Mouse (Mus musculus): Measurements from ENCODE around the gene Lamb3. TPM values are rescaled to one million over a fixed set of nuclear protein-coding genes. Genes with fewer than 3 reads are reported as not detected.

Gene Lamb3
- polyA plus RNA-seq, 1 experiment, result not detected

- TF ChIP-seq GATA1 (IDR thresholded peaks at IDR 0.05; ENCODE audit: low read length) (no peak), TAL1 (IDR thresholded peaks at IDR 0.05; ENCODE audit: low read length) (no peak)
- no peaks in the 10 kb centered on the region for H3K9me3 ChIP-seq (ENCODE audit: control insufficient read depth, low read length)
- H3K4me1 ChIP-seq (ENCODE audit: control insufficient read depth), result no peaks in the 10 kb centered on the region
- H3K27me3 ChIP-seq (ENCODE audit: control insufficient read depth), result no peaks in the 10 kb centered on the region
- H3K36me3 ChIP-seq (ENCODE audit: control insufficient read depth), result no peaks in the 10 kb centered on the region
- no peak overlapping the region for H3K4me3 ChIP-seq (replicated peaks)
These were observed 86.4 kb downstream of the Lamb3 start for GRCm38 (mm10) chr1:193293926-193294325.

GRCm38 (mm10) chr1:193295920-193296319, 88.4 kb downstream of the Lamb3 start:
- TF ChIP-seq TAL1 (IDR thresholded peaks at IDR 0.05; ENCODE audit: low read length), result no peak
- no peak for TF ChIP-seq GATA1 (IDR thresholded peaks at IDR 0.05; ENCODE audit: low read length)
- Histone ChIP-seq H3K27me3 (ENCODE audit: control insufficient read depth) (no peaks in the 10 kb centered on the region), H3K4me1 (ENCODE audit: control insufficient read depth) (no peaks in the 10 kb centered on the region), H3K9me3 (ENCODE audit: control insufficient read depth, low read length) (no peaks in the 10 kb centered on the region), H3K36me3 (ENCODE audit: control insufficient read depth) (no peaks in the 10 kb centered on the region), H3K4me3 (replicated peaks) (no peak overlapping the region)

GRCm38 (mm10) chr1:193298141-193298765, 90.8 kb downstream of the Lamb3 start:
- Histone ChIP-seq H3K4me3 (replicated peaks) (no peak overlapping the region), H3K4me1 (ENCODE audit: control insufficient read depth) (no peaks in the 10 kb centered on the region), H3K36me3 (ENCODE audit: control insufficient read depth) (no peaks in the 10 kb centered on the region), H3K27me3 (ENCODE audit: control insufficient read depth) (no peaks in the 10 kb centered on the region), H3K9me3 (ENCODE audit: control insufficient read depth, low read length) (no peaks in the 10 kb centered on the region)
- TF ChIP-seq TAL1 (IDR thresholded peaks at IDR 0.05; ENCODE audit: low read length) (no peak), GATA1 (IDR thresholded peaks at IDR 0.05; ENCODE audit: low read length) (no peak)

- no peak overlapping the region for H3K4me3 ChIP-seq (replicated peaks)
- no peaks in the 10 kb centered on the region for H3K36me3 ChIP-seq (ENCODE audit: control insufficient read depth)
- no peaks in the 10 kb centered on the region for H3K27me3 ChIP-seq (ENCODE audit: control insufficient read depth)
- no peak for TF ChIP-seq GATA1 (IDR thresholded peaks at IDR 0.05; ENCODE audit: low read length)
- TF ChIP-seq TAL1 (IDR thresholded peaks at IDR 0.05; ENCODE audit: low read length), result no peak
- no peaks in the 10 kb centered on the region for H3K4me1 ChIP-seq (ENCODE audit: control insufficient read depth)
- H3K9me3 ChIP-seq (ENCODE audit: control insufficient read depth, low read length), result no peaks in the 10 kb centered on the region
These were observed 92.5 kb downstream of the Lamb3 start for GRCm38 (mm10) chr1:193299995-193300394.

GRCm38 (mm10) chr1:193301216-193302092, 94.0 kb downstream of the Lamb3 start:
- no peaks in the 10 kb centered on the region for H3K9me3 ChIP-seq (ENCODE audit: control insufficient read depth, low read length)

GRCm38 (mm10) chr1:193302093-193302405, 94.5 kb downstream of the Lamb3 start:
- no peaks in the 10 kb centered on the region for H3K36me3 ChIP-seq (ENCODE audit: control insufficient read depth)
- no peaks in the 10 kb centered on the region for H3K4me1 ChIP-seq (ENCODE audit: control insufficient read depth)
- no peaks in the 10 kb centered on the region for H3K27me3 ChIP-seq (ENCODE audit: control insufficient read depth)
- H3K4me3 ChIP-seq (replicated peaks), result no peak overlapping the region
- TF ChIP-seq TAL1 (IDR thresholded peaks at IDR 0.05; ENCODE audit: low read length), result no peak
- TF ChIP-seq GATA1 (IDR thresholded peaks at IDR 0.05; ENCODE audit: low read length), result no peak
- H3K9me3 ChIP-seq (ENCODE audit: control insufficient read depth, low read length), result no peaks in the 10 kb centered on the region

More at GRCm38 (mm10) chr1:193301216-193302092, 94.0 kb downstream of the Lamb3 start:
- no peak overlapping the region for H3K4me3 ChIP-seq (replicated peaks)
- TF ChIP-seq TAL1 (IDR thresholded peaks at IDR 0.05; ENCODE audit: low read length) (no peak), GATA1 (IDR thresholded peaks at IDR 0.05; ENCODE audit: low read length) (no peak)
- no peaks in the 10 kb centered on the region for H3K4me1 ChIP-seq (ENCODE audit: control insufficient read depth)
- H3K27me3 ChIP-seq (ENCODE audit: control insufficient read depth), result no peaks in the 10 kb centered on the region
- no peaks in the 10 kb centered on the region for H3K36me3 ChIP-seq (ENCODE audit: control insufficient read depth)

- Histone ChIP-seq H3K4me3 (replicated peaks) (no peak overlapping the region), H3K36me3 (ENCODE audit: control insufficient read depth) (no peaks in the 10 kb centered on the region), H3K4me1 (ENCODE audit: control insufficient read depth) (no peaks in the 10 kb centered on the region), H3K27me3 (ENCODE audit: control insufficient read depth) (no peaks in the 10 kb centered on the region), H3K9me3 (ENCODE audit: control insufficient read depth, low read length) (no peaks in the 10 kb centered on the region)
- TF ChIP-seq TAL1 (IDR thresholded peaks at IDR 0.05; ENCODE audit: low read length) (no peak), GATA1 (IDR thresholded peaks at IDR 0.05; ENCODE audit: low read length) (no peak)
These were observed 95.6 kb downstream of the Lamb3 start for GRCm38 (mm10) chr1:193303096-193303495.

GRCm38 (mm10) chr1:193305386-193305785, 97.9 kb downstream of the Lamb3 start:
- TF ChIP-seq TAL1 (IDR thresholded peaks at IDR 0.05; ENCODE audit: low read length) (no peak), GATA1 (IDR thresholded peaks at IDR 0.05; ENCODE audit: low read length) (no peak)
- Histone ChIP-seq H3K9me3 (ENCODE audit: control insufficient read depth, low read length) (no peaks in the 10 kb centered on the region), H3K4me3 (replicated peaks) (no peak overlapping the region), H3K27me3 (ENCODE audit: control insufficient read depth) (no peaks in the 10 kb centered on the region), H3K36me3 (ENCODE audit: control insufficient read depth) (no peaks in the 10 kb centered on the region), H3K4me1 (ENCODE audit: control insufficient read depth) (no peaks in the 10 kb centered on the region)

- H3K36me3 ChIP-seq (ENCODE audit: control insufficient read depth), result no peaks in the 10 kb centered on the region
- H3K4me3 ChIP-seq (replicated peaks), result no peak overlapping the region
- no peaks in the 10 kb centered on the region for H3K27me3 ChIP-seq (ENCODE audit: control insufficient read depth)
- TF ChIP-seq GATA1 (IDR thresholded peaks at IDR 0.05; ENCODE audit: low read length) (no peak), TAL1 (IDR thresholded peaks at IDR 0.05; ENCODE audit: low read length) (no peak)
- no peaks in the 10 kb centered on the region for H3K9me3 ChIP-seq (ENCODE audit: control insufficient read depth, low read length)
- no peaks in the 10 kb centered on the region for H3K4me1 ChIP-seq (ENCODE audit: control insufficient read depth)
These were observed 99.3 kb downstream of the Lamb3 start for GRCm38 (mm10) chr1:193306832-193307231.

Data from erythroblast, embryonic 14.5 days (primary cell).